Mouse (Mus musculus) T-cell, adult 2 months (primary cell): ENCODE measurements around the gene Slc13a2.

ENCODE experiments used
- DNase-seq: peaks from one replicate; pipeline ENCODE4 v3.0.0; 2022; ENCODE audit warnings: low spot score

The Slc13a2 gene

DNA sequence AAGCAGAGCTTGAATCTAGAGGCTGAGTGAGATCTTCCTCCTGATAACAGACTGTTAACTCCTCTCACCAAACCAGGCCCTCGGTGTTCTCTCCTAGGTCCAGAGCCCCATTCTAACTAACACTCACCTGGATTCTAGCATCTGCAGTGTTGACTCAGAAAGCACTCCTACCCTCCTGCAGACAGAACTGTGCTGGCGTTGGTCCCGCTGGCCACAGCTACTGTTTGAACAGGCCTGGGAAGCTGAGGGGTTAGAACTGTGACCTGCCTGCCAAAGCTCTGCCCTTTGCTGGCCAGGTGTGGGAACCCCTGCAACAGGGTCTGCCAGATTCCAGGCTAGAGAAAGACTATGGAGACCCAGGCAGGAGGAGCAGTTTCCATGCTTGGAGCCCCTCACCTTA is 29.3 kb downstream of the Slc13a2 start:
- DNase-seq = no peak

DNA sequence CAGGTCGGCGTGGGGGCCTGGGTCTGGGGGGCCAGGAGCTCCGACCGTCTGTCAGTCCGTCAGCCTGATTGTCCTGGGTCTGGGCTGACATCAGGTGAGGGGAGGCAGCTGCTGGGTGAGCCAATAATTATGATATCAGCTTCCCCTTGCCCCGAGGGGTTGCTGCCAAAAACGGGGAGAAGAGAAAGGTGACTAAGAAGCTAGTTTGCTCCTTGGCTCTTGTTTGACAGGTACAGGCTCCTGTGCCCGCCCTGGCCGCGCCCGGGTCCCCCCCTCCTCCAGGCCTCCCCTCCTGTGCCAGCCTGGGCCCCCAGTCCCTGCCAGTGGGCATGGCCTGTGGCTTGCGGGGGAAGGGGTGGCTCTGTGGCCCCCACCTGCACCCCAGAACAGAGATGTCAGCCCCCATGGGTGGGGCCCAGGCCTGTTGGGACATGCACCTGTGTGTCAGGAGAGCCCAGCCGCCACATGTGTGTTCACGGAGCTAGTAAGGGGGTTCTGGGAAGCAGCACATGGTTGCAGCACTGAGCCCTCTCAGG is 35.4 kb downstream of the Slc13a2 start, which contains the start of gene Foxn1:
Foxn1 (minus strand) TSS at position 51 of the 536 bp plus-strand sequence.
- no peak for DNase-seq

DNA sequence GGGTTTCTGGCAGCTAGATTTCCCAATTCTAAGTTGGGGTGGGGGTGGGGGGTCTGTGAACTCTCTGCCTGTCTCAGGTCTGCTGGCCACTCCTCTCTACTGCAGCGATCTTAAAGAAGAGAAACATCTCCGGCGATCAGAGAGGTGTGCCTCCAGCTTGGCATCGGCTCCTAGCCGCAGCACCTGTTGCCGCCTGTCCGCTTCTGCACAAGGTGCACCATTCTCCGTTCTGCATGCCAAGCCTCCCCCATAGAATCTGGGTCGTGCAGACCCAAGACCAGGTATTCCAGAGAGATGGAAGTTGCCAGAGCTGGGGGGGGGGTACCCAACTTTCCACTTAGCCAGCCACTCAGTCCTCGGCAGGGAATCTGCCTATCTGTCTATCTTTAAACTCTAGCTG is 36.2 kb downstream of the Slc13a2 start:
- no peak for DNase-seq

DNA sequence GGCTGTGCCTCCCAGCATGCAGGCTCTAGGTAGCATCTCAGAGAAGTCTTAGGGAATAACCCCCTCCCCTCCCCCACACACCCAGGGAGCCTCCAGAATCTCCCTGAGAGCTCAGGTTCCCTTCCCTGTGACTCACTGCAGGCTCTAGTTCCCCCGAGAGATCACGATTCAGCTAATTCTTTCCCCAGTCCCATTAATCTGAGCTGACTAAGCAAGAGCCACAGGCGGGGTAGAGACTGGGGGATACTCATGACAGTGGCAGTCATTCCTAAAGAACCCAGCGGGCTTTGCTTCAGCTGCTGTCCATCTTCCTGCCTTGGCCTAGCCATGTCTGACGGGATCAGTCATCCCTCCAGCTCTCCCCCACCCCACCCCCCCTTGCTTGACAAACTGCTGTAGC is 39.3 kb downstream of the Slc13a2 start:
- DNase-seq = no peak

DNA sequence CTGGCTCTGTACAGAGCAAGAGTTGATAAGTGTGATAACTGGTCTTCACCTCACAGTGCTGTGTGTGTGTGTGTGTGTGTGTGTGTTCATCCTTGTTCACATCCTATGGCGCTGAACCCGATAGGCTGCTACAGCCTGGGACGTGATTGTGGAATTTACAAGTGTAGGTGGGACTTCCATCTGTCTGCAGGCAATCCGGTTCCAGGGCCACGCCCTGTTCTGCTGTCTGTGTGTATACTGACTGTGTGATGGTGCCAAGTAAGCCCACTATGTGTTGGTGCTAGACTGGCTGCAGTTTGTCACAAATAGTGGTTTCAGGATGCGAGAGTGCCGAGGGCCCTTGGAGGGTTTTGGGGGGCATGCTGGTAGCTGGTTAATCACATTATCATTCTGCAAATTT is 39.7 kb downstream of the Slc13a2 start:
- DNase-seq = no peak

DNA sequence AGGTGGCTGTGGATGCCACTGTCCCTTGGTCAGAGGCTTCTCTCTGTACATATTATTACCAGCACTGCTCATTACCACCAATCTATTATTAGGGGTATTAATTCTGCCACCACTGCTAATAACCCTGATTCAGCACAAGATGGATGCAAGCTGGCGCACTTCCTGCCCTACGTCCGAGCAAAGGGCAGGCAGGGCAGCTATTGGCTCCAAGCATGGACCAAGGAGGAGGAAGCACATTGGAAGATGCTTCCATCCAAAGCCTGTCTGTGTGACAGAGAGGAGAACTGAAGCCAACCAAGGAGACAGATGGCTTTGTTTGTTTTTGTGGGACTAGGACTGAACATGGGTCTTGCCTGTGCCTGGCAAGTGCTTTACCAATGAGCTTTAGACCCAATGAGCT is 41.0 kb downstream of the Slc13a2 start:
- no peak for DNase-seq

DNA sequence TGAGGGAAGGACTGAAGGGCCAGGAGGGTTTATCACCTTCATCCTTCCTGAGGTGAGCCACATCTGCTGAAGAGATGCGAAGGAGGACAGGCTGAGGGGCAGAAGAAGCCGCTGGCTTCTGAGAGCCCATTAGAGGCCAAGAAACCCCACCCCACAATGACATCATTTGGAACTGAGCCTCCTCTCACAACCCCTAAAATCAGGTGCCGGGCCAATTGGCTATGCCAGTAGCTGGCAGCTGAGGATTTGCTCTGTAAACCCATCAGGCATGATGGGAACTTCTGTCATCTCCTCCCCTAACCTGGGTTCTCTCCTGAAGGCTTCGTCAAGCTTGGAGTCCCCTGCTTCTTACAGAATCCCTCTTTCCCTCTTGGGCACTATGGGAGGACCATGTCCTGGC is 41.7 kb downstream of the Slc13a2 start:
- DNase-seq = no peak

DNA sequence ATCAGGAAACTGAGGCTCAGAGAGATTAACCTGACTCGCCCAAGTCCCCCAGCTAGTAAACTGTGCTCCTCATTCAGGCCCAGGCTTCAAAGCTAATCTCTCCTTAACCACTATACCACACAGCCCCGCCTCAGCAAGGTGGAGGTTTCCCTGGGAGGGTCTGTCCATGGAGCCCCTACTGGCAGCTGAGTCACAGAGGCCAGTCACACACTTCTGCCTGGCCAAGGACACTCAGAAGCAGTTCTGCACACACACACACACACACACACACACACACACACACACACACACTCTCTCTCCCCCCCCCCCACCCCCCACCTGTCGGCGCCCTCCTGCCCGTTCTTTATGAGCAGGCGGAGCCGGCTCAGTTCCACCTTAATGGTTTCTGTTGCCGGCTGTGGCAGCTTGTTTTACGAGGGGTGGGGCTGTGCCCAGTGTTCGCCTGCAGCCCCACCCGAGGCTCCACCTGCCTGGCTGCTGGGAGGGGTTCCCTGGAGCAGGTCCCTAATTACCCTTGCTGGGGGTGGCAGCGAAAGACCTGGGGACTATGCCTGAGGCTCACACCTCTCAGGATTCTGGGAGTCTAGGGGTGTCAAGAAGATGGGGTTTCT is 44.4 kb downstream of the Slc13a2 start:
- DNase-seq = no peak

DNA sequence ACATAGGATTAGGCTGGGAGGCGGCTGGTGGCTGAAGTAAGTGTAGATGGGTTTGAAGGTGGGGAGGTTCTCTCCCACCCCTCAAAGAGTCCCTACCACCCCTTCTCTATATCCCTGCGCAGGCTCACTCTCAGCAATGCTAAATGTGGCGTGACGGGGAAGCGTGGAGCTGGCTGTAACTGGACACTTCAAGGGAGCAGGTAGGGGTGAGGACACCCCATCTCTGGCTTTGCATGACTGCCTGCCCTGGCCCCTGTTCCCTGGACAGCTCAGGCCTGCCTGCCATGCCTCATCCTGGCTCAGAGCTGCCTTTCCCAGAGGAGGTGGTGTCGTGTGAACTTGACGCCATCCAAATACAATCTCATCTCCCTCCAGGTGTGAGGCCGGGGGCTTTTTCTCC is 47.9 kb downstream of the Slc13a2 start:
- no peak for DNase-seq

DNA sequence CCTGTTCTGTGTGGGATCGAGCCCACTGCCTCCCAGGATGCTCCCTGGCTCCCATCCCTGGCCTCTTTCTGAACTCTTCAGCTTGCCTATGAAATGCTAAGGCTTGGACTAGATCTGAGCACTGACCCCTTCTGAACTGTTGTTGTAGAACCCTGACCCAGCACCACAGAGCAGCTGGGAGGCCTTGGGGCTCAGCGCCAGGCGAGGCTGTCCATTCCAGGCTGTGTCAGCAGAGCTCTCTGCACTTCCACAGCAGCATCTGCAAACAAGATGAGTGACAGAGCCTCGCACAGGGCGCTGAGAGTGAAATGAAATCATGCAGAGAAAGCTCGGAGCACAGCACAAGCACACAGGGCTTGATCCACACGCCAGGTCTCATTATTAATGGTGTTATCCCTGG is 49.4 kb downstream of the Slc13a2 start:
- no peak for DNase-seq

DNA sequence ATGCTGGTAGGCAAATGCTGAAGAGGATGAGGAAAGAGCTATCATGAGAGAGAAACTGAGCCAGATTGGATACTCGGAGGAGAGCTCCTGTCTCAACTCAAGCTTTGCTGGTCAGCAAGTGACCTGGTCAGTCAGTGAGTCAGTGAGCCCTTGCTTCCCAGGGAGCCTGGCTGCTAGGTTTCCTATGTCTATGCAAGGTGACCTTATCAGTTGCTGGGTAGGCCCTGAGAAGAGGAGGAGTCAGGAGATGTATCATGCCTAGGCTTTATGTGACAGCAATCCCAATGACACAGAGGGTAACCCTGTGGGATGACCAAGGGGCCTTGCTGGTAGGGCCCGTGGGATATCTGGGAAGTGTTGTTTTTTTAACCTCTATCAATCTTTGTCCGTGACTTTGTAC is 49.9 kb downstream of the Slc13a2 start:
- no peak for DNase-seq

DNA sequence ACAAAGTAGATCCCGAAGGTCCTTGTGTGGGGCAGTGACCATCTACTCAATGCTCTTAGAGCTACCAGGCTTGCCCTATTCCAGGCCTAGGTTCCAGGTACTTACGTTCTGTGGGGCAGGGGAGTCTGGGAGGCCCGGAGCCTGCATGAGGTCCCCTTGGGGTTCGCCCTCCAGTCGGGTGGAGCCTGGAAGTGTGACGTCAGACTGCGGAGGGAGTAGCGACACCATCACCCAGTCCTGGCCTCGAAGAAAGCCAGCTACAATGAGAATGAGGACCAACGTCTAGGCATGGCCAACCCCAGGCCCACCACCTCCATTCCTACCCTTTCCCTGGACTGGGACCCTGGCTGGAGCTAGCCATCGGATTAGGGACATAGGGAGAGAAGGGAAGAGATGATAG is 50.3 kb downstream of the Slc13a2 start:
- no peak for DNase-seq

DNA sequence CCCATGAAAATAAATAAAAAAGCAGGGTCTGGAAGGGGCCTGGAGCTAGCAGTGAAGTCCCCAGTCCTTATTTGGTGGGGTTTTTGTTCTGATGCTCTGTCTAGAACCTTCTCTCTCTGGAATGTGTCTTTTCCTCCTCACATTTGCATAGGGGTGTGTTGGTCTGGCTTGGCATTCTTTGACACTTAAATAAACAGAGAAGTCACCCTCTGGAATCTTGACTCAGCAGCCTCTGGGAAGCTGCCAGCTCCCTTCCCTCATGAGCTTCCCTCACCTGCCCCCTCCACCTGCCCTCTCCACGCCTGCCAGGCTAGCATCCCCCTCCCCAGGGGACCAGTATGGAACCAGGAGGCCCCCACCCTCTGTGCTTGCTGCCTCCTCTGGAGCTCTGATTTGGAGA is 51.6 kb downstream of the Slc13a2 start:
- DNase-seq = no peak

DNA sequence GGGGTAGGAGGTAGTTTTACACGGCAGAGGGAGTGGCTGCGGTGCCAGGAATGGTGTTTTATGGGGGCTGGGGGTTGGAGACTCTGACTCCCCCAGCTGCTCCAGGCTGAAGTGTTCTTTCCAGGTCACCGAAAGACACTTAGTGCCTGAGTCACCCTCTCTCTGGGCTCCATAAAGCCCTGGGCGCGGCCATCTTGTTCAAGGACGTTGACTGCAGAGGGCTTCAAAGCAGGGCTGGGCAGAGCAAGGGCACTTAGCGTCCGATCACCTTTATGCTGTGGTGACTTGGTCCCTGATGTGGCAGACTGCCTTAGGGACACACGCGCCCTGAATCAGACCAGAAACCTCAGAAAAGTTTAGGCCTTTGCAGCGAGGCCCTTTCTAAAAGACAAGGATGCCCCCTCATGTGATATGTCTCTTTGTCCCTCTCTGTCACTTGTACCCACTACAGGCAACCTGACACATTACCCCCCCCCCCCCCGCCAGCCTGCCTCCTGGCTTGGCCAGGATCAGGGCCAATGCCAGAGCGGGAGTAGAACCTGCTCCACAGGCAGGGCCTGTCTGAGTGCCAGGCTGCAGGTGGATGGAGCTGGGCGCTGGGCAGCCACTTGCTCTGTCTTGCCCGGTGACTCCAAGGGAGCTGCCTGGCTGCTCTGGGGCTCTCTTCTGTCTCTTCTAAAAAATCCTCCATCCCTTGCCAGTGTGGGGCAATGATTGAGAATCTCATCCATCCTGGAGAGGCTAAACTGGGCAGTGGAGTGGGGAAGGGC is 54.4 kb downstream of the Slc13a2 start:
- no peak for DNase-seq

DNA sequence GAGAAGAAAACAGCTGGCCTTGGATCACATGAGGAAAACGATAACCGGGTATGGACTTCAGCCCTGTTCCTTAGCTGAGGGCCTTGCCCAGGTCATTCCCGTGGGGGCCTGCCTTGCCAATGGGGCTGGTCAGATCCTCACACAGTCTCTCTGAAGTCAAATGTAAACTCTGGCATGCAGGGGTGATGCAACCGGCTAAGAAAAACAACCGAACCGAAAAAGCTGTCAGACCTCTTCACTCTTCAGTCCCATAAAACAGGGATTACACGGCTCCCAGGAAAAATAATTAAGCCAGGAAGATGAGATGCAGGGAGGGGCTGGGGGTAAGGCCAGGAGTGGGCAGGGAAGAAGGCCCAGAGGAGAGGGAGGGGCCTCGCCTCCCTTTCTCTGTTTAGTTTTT is 57.9 kb downstream of the Slc13a2 start:
- no peak for DNase-seq

DNA sequence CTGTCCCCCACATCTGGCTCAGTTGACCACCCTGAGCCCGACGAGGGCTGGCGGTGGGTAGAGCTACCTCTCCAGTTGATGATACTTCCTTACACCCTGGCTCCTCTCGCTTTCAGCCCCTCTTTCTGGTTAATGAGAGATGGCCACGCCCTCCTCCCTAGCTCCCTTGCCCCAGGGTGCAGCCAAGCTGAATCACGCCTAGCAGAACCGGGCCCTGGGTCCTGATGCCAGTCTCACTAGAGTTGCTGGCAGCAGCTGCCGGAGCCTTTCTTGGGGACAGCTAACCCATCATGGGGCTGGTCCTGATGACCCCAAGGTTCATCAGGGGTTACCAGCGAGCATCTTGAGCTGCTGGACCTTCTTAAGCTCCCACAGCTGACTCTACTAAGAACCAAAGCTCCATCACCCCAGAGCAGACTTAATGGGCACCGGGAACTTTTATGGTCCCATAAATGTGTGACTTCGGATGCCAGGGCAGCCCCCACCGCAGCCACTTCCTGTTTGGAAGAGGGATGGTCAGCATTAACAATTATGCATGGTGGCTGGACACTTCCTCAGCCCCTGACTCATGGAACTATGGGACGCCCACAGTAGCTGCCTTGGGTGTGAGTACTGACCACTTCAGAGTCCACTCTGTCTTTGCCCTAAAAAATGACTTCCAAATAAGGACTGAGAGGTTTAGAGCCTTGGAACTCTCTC is 58.6 kb downstream of the Slc13a2 start:
- DNase-seq = no peak

DNA sequence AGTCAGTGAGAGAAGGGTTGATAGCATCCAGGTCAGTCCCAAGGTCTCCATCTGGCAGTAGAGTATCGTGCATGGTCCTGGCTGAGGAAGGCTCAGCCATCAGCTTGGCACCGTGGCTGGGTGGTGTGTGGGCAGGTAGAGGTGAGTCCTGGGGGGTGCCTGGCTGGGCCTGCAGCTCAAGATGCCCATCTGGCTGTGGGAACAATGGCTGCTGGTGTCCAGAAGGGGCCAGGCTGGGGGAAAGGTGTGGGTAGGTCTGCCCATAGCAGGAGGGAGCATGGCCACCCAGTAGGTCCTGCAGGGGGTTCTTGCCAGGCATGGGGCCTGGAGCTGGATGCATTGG is 61.3 kb downstream of the Slc13a2 start:
- DNase-seq = no peak

DNA sequence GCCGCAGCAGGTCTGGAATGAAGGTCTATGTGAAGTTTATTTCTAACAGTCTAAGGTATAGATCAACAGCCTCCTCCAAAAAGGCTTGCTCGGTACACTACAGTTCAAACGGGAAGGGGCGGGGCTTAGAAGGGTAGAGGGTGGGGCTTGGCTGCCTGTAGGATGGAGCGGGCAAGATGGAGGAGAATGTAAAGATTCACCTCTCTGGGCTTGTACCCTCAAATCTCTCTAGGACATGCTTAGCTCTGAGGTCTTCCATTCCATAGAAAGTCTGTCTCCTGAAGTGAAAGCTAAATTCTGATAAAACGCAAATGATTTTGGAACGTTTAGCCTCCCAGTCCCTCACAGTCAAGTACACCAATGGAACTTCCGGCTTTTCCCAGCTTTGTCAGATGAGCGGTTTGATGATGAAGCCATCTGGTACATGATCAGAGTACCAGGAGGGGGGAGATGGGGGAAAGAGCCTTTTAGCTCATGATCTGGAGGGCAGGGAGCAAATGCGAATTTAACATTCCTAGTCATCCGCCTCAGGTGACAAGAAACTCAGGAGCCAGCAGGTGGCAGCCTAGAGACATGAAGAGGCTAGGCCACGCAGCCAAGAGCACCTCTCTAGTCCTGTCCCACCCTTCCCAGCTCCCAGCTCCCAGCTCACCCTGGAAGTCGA is 61.8 kb downstream of the Slc13a2 start:
- peak; percentile 74 for DNase-seq

DNA sequence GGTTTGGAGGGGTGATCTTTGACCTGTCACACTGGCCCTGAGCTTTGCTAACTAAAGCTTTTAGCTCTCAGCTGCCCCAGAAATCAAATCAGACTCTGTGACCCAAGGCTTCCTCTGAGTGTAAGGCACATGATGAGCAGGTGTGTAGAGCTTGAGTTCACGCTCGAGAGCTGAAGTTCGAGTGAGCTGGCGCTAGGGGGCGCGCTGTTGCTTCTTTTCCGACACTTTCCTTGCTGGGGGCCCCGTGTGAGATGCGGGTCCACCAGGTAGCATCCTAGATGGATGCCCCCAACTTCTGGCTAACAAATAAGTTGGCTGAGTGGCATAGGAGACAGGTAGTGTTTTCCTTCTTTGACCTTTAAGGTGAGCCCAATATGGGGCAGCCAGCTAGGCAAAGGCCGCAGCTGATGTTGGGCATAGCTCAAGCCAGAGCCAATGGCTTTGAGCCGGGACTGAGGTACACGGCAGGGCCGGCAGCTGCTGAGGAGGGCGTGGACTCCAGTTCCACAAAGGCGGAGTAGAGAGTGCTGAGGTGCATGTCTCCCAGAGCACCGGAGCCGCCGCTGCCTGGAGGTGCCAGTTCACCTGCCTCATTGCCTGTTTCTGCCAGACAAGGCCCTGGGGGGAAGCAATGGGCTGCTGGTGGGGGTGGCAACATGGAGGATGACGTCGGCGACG is 63.5 kb downstream of the Slc13a2 start:
- peak; percentile 32 for DNase-seq

DNA sequence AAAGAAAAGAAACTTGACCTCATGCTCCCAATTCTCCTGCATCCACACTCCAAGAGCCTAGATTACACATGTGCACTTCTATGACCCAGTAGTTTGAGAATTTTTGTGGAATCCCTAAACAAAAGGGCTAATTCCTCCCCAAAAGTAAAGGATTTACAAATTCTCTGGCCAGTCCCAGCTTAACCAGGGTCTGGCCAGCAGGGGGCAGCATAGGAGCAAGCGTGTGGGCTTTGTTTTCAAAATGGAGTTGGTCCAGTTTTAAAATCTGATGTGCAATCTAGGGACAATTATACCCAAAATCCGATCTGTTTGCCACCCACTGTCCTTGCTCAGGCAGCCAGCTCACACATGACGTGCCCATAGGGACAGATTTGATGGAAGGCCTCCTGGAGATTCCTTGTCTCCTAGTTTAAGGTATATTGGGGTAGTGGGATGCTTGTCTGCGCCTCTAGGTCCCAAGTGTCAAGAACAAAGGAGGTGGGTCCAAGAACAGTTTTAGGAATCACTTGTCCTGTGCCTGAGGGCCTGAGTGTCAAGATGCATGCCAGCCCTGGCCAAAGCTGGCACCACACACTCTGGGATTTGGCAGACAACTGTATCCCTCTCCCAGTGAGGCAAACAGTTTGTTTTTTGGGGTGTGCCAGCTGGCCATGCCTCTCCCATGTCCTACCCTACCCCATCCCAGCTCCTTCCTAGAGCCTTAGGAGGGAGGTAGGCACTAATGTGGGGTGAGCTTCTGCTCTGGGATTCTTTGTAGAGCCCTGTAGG is 66.4 kb downstream of the Slc13a2 start:
- peak; percentile 51 for DNase-seq

DNA sequence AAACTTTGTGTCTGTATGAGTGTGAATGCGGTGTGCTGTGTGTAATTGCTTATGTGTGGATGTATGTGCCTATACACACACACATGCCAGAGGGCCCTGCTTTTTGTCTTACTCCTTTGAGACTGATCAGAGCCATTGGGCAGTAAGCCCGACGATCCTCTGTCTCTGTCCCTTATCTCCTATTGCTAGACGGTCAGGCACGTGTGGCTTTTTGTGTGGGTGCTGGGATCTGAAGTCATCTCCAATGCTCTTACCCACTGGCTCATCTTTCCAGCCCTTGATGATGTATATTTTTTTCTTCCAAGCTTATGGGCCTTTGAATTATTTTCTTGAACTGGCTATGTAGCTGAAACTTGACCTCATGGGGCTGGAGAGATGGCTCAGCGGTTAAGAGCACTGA is 67.1 kb downstream of the Slc13a2 start:
- DNase-seq = no peak
